Mouse (Mus musculus): ENCODE measurements around the gene Ogdh.

Ogdh gene

GRCm38 (mm10) chr11:6404699-6405566, 113.5 kb downstream of the Ogdh start:
- no peak for DNase-seq (ENCODE audit: low read depth, low spot score)

GRCm38 (mm10) chr11:6405591-6406081, 114.2 kb downstream of the Ogdh start:
- no peak for DNase-seq (ENCODE audit: low read depth, low spot score)
